Mouse (Mus musculus) ovary, postnatal 14 days (tissue): ENCODE data around the gene St6galnac5.

Experiments used
- DNase-seq: peaks from one replicate; pipeline ENCODE4 v3.0.0; 2022; ENCODE audit warnings: low spot score

Gene St6galnac5

GRCm38 (mm10) chr3:152981988-152982387 lies at the start of gene St6galnac5:
St6galnac5 (minus strand) TSS chr3:152982246.
- no peak for DNase-seq

GRCm38 (mm10) chr3:153030756-153031155 lies 48.7 kb upstream of the St6galnac5 start:
- no peak for DNase-seq

- DNase-seq, result no peak
Measured at GRCm38 (mm10) chr3:153024016-153024415, 42.0 kb upstream of the St6galnac5 start.

GRCm38 (mm10) chr3:153018051-153018450 lies 36.0 kb upstream of the St6galnac5 start:
- DNase-seq, result no peak

GRCm38 (mm10) chr3:153016355-153016754 lies 34.3 kb upstream of the St6galnac5 start:
- DNase-seq, result no peak

- no peak for DNase-seq
Measured at GRCm38 (mm10) chr3:153006893-153007292, 24.8 kb upstream of the St6galnac5 start.

- DNase-seq, result no peak
Measured at GRCm38 (mm10) chr3:152998901-152999300, 16.9 kb upstream of the St6galnac5 start.

- DNase-seq, result no peak
Measured at GRCm38 (mm10) chr3:152998106-152998505, 16.1 kb upstream of the St6galnac5 start.

- no peak for DNase-seq
Measured at GRCm38 (mm10) chr3:152993608-152994007, 11.6 kb upstream of the St6galnac5 start.

GRCm38 (mm10) chr3:152990787-152991186 lies 8.7 kb upstream of the St6galnac5 start:
- DNase-seq, result no peak

GRCm38 (mm10) chr3:152980978-152981974 lies 770 bp downstream of the St6galnac5 start:
- DNase-seq, result peak; percentile 1

- no peak for DNase-seq
Measured at GRCm38 (mm10) chr3:152980431-152980830, 1.6 kb downstream of the St6galnac5 start.

GRCm38 (mm10) chr3:152979481-152980092 lies 2.5 kb downstream of the St6galnac5 start:
- DNase-seq, result no peak

- DNase-seq, result no peak
Measured at GRCm38 (mm10) chr3:152971373-152971772, 10.7 kb downstream of the St6galnac5 start.

- DNase-seq, result no peak
Measured at GRCm38 (mm10) chr3:152969774-152970347, 12.2 kb downstream of the St6galnac5 start.

GRCm38 (mm10) chr3:152961855-152962376 lies 20.1 kb downstream of the St6galnac5 start:
- DNase-seq, result no peak

- peak; percentile 34 for DNase-seq
Measured at GRCm38 (mm10) chr3:152958358-152959150, 23.5 kb downstream of the St6galnac5 start.

GRCm38 (mm10) chr3:152956771-152957170 lies 25.3 kb downstream of the St6galnac5 start:
- DNase-seq, result no peak

GRCm38 (mm10) chr3:152956038-152956437 lies 26.0 kb downstream of the St6galnac5 start:
- no peak for DNase-seq

- no peak for DNase-seq
Measured at GRCm38 (mm10) chr3:152951634-152952545, 30.2 kb downstream of the St6galnac5 start.
